Mouse (Mus musculus): ENCODE results near the gene Ubiad1. TPM values are rescaled to one million over a fixed set of nuclear protein-coding genes. Genes with fewer than 3 reads are reported as not detected.

Ubiad1 gene
- polyA plus RNA-seq, 1 experiment, result 6.9 TPM

DNA sequence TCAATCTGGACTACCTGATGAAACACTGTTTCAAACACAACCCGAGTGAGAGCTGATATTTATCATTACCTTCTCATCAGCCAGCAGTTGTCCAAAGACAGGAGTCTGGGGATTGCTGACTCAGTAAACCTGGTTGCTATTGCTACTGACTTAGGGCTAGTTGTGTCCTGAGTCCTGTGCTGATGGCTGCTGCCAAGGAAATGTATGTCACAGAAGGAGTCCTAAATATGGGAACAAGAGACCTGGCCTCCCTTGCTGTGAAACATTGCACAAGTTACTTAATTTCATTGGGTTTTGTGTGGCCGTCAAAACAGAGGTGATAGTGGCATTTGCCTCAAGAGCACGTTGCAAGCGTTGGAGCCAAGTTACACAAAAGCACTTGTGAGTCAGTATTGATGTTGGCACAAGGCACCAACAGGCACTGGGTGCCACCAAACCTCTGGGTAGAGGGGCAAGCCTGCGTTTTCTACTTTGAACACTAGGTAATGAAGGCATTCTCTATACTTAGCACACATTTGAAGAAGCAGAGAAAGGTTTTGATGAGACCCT is 11.0 kb upstream of the Ubiad1 start:
- no peaks in the 10 kb centered on the region for H3K4me1 ChIP-seq (ENCODE audit: control insufficient read depth, insufficient read depth, low read length)
- no peak overlapping the region for H3K27ac ChIP-seq (ENCODE audit: insufficient read depth, low read depth, low read length)
- H3K4me3 ChIP-seq (ENCODE audit: insufficient read depth, low read length), result no peak overlapping the region
- TF ChIP-seq POLR2A (IDR thresholded peaks at IDR 0.05; ENCODE audit: borderline replicate concordance, low read depth, low read length) (no peak), CTCF (IDR thresholded peaks at IDR 0.05; ENCODE audit: low read depth, low read length) (no peak)

DNA sequence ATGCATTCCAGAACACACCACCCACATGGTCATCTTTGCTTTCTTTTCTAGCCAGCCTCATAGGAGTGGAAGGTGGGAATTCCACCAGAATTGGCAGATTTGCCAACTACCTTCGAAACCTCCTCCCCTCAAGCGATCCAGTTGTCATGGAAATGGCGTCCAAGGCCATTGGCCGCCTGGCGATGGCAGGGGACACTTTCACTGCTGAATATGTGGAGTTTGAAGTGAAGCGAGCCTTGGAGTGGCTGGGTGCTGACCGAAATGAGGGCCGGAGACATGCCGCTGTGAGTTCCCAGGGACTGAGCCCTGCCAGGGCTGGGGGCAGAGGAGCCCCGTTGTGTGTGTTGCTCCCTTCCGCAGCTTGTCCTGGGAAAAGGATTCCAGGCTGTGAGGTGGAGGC is 9.1 kb upstream of the Ubiad1 start:
- H3K4me3 ChIP-seq (ENCODE audit: insufficient read depth, low read length), result no peak overlapping the region
- peaks cover 6% of the 10 kb centered on the region for H3K4me1 ChIP-seq (ENCODE audit: control insufficient read depth, insufficient read depth, low read length)

DNA sequence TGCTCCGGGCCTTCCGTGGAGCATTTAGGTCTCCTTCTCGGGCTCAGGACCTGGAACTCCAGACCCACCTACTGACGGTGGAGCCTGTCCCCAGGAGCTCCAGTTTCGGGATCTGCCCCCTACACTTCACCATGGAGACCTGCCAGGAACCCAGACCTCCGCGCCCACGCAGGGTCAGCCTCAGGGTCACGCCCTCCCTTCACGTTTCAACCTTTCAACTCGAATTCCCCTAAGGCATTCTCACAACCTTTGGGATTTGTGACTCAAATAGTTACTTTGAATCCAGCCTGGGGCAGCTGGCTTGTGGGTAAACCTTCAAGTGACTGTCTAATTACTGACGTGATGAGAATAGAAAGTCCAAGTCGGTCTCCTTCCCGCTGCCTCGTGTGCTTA is 4.3 kb upstream of the Ubiad1 start:
- Histone ChIP-seq H3K27ac (ENCODE audit: insufficient read depth, low read depth, low read length) (peak overlapping the region; percentile 43), H3K4me1 (ENCODE audit: control insufficient read depth, insufficient read depth, low read length) (peaks cover 11% of the 10 kb centered on the region), H3K4me3 (ENCODE audit: insufficient read depth, low read length) (peak overlapping the region; percentile 70)
- TF ChIP-seq POLR2A (IDR thresholded peaks at IDR 0.05; ENCODE audit: borderline replicate concordance, low read depth, low read length), result no peak
- TF ChIP-seq CTCF (IDR thresholded peaks at IDR 0.05; ENCODE audit: low read depth, low read length), result no peak

More for the DNA sequence above, 9.1 kb upstream of the Ubiad1 start:
- H3K27ac ChIP-seq (ENCODE audit: insufficient read depth, low read depth, low read length), result no peak overlapping the region
- TF ChIP-seq CTCF (IDR thresholded peaks at IDR 0.05; ENCODE audit: low read depth, low read length), result no peak
- TF ChIP-seq POLR2A (IDR thresholded peaks at IDR 0.05; ENCODE audit: borderline replicate concordance, low read depth, low read length), result no peak

DNA sequence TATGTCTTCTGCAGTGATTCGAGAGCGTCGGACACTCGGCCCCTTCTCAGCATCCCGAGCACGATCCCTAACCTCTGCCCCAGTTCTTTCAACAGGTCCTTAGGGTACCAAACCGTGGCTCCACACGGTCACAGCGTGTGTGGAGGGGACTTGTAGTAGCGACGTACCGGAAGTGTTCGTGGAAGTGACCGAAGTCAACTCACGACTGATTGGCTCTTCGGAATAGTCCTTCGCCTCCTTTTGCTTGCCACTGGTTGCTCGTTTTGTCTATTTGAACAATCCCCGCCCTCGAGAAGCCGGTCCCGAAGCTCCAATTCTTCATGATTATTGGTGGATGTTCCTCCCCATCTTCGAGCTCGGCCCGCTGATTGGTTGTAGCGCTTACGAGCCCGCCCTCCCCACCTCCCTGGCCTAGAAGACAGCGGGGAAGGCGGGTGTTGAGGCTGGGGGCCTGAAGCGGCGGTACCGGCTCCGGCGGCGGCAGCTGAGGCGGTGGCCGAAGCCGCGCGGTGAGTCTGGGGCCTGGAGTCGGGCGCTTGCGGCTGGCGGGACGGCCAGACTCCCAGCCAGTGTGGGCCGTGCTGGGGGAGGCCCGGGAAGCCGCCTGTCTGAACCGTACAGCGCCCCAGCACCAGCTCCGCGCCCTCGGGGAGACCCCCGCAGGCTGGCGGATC is 3.7 kb upstream of the Ubiad1 start, which contains the start of gene Mtor:
Mtor (plus strand) TSS at position 433 of the 674 bp plus-strand sequence.
- TF ChIP-seq CTCF (IDR thresholded peaks at IDR 0.05; ENCODE audit: low read depth, low read length), result no peak
- TF ChIP-seq POLR2A (IDR thresholded peaks at IDR 0.05; ENCODE audit: borderline replicate concordance, low read depth, low read length), result peak; percentile 83; the same call in 1 of the 2 replicates
- Histone ChIP-seq H3K4me3 (ENCODE audit: insufficient read depth, low read length) (peak within 1 kb of the TSS; percentile 78), H3K27ac (ENCODE audit: insufficient read depth, low read depth, low read length) (peak within 1 kb of the TSS; percentile 43), H3K4me1 (ENCODE audit: control insufficient read depth, insufficient read depth, low read length) (peaks cover 16% of the 10 kb centered on the region)

DNA sequence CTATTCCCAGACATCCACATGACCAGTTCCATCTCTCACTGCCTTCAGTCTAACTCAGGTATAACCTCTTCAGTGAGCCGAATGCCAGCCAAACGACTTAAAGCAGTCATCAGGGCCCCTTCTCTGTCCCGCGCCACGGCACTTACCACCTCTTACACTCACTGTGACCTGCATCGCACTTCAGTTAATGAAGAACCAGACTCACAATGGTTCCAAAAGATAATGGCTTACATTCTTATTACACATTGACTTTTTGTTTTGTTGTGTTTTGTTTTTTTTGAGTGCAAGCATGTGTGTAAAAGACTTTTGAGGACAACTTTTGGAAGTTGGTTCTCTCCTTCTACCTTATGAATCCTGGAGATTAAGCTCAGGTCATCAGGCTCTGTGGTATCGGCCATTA is 2.0 kb downstream of the Ubiad1 start:
- H3K4me1 ChIP-seq (ENCODE audit: control insufficient read depth, insufficient read depth, low read length), result peaks cover 16% of the 10 kb centered on the region
- TF ChIP-seq CTCF (IDR thresholded peaks at IDR 0.05; ENCODE audit: low read depth, low read length) (no peak), POLR2A (IDR thresholded peaks at IDR 0.05; ENCODE audit: borderline replicate concordance, low read depth, low read length) (no peak)
- H3K27ac ChIP-seq (ENCODE audit: insufficient read depth, low read depth, low read length), result no peak overlapping the region
- H3K4me3 ChIP-seq (ENCODE audit: insufficient read depth, low read length), result no peak overlapping the region

DNA sequence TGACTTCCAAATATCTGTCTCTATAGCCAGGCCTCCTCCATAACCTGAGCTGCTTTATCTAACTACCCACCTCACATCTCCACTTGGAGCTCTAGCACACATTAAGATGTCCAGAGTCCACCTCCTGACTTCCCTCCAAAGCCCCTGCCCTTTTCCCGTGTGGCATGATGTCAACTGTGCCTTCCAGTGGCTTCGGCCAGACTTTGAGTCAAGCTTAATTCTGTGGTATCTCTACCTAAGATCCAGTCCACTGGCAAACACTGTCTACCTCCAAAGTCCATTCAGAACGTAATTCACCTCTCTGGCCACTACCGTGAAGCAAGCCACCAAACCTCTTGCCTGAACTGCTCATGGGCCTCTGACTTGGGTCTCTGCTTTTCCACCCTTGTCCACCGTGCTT is 2.6 kb downstream of the Ubiad1 start:
- Histone ChIP-seq H3K4me1 (ENCODE audit: control insufficient read depth, insufficient read depth, low read length) (peaks cover 16% of the 10 kb centered on the region), H3K27ac (ENCODE audit: insufficient read depth, low read depth, low read length) (no peak overlapping the region), H3K4me3 (ENCODE audit: insufficient read depth, low read length) (no peak overlapping the region)
- TF ChIP-seq CTCF (IDR thresholded peaks at IDR 0.05; ENCODE audit: low read depth, low read length), result no peak
- no peak for TF ChIP-seq POLR2A (IDR thresholded peaks at IDR 0.05; ENCODE audit: borderline replicate concordance, low read depth, low read length)

DNA sequence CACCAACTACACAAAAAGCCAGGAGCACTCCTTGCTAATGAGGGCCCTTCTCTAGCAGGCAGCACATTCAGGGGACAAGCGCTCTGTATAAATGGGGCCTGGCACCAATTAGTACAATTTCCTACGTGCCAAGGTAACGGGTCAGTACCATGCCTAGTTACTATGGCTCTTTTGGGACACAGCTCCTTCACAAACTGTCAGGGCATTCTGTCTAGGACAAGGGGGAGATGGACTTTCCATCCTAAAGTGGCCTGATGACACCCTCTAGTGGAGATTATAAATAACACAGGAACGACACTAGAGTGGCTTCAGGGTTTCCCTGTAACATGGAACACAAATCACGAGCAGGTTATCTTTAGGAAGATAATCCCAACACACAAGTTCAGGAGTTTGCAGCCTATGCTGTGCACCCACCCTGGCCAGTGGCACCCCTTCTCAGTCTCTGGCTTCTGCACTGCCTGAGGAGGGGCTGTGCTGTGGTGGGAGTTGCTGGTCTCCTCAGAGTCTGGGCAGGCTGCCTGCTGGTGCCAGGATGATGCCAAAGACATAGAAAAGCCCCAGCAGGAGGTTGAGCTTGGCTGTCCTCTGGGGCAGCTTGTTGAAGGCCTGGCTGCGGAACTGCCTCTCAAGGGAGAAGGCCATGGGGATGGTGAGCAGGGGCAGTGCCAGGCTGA is 8.8 kb downstream of the Ubiad1 start:
- Histone ChIP-seq H3K4me3 (ENCODE audit: insufficient read depth, low read length) (no peak overlapping the region), H3K4me1 (ENCODE audit: control insufficient read depth, insufficient read depth, low read length) (peaks cover 2% of the 10 kb centered on the region; the same call in 1 of the 2 replicates), H3K27ac (ENCODE audit: insufficient read depth, low read depth, low read length) (no peak overlapping the region)
- TF ChIP-seq POLR2A (IDR thresholded peaks at IDR 0.05; ENCODE audit: borderline replicate concordance, low read depth, low read length), result no peak
- no peak for TF ChIP-seq CTCF (IDR thresholded peaks at IDR 0.05; ENCODE audit: low read depth, low read length)

DNA sequence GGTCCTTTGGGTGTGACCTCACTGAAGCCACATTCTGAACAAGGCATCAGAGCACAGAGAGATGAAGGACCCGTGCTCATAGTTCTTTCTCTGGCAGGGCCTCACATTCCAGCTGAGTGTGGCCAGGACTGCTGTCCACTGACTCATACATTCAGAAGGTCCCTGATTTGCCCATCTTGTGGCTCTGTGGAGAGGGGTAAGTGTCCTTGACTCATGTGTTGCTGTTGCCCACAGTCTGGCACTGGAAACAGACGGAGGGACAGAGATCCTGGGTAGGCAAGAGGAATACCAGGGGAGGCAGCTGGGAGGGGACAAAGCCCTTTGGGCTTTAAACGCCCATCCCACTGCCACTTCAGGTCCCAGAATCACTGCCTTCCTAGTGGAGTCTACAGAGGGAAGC is 9.5 kb downstream of the Ubiad1 start:
- TF ChIP-seq CTCF (IDR thresholded peaks at IDR 0.05; ENCODE audit: low read depth, low read length) (no peak), POLR2A (IDR thresholded peaks at IDR 0.05; ENCODE audit: borderline replicate concordance, low read depth, low read length) (no peak)
- Histone ChIP-seq H3K27ac (ENCODE audit: insufficient read depth, low read depth, low read length) (no peak overlapping the region), H3K4me1 (ENCODE audit: control insufficient read depth, insufficient read depth, low read length) (peaks cover 2% of the 10 kb centered on the region; the same call in 1 of the 2 replicates), H3K4me3 (ENCODE audit: insufficient read depth, low read length) (no peak overlapping the region)

DNA sequence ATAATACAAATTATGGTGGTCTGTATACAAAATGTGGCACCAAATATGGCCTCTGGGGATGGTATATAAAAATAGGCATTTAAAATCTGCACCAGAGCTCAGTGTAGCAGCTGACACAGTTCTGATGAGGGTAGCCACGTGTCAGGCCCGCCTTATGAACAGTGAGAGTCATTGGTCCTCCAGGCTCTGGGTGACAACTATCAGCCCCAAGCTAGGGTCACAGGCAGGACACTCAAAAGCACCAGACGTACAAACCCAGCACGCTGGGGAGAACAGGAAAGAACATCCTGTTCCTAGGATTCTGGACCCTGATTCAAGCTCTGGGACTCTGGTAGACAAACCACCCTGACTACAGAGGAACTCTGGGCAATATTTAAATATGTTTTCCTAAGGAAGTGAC is 10.0 kb downstream of the Ubiad1 start:
- H3K27ac ChIP-seq (ENCODE audit: insufficient read depth, low read depth, low read length), result no peak overlapping the region
- TF ChIP-seq CTCF (IDR thresholded peaks at IDR 0.05; ENCODE audit: low read depth, low read length), result no peak
- TF ChIP-seq POLR2A (IDR thresholded peaks at IDR 0.05; ENCODE audit: borderline replicate concordance, low read depth, low read length), result no peak
- H3K4me1 ChIP-seq (ENCODE audit: control insufficient read depth, insufficient read depth, low read length), result peaks cover 2% of the 10 kb centered on the region; the same call in 1 of the 2 replicates
- no peak overlapping the region for H3K4me3 ChIP-seq (ENCODE audit: insufficient read depth, low read length)

DNA sequence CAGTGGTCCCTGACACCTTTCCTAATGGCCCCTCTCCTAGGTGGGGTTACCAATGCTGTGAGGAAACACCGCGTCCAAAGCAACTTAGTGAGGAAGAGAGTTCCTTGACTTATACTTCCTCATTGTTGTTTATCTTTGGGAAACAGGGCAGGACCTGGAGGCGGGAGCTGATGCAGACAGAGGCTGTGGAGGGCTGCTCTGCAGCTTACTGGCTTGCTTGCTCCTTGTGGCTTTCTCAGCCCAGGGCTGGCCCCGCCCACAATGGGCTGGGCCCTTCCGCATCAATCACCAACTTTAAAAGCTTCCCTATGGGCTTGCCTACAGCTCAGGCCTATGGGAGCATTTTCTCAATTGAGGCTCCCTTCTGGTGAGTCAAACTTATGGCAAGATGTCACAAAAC is 10.8 kb downstream of the Ubiad1 start:
- Histone ChIP-seq H3K4me3 (ENCODE audit: insufficient read depth, low read length) (no peak overlapping the region), H3K4me1 (ENCODE audit: control insufficient read depth, insufficient read depth, low read length) (peaks cover 2% of the 10 kb centered on the region; the same call in 1 of the 2 replicates), H3K27ac (ENCODE audit: insufficient read depth, low read depth, low read length) (no peak overlapping the region)
- no peak for TF ChIP-seq CTCF (IDR thresholded peaks at IDR 0.05; ENCODE audit: low read depth, low read length)
- no peak for TF ChIP-seq POLR2A (IDR thresholded peaks at IDR 0.05; ENCODE audit: borderline replicate concordance, low read depth, low read length)

All from bone marrow macrophage, adult 2 months (primary cell).